Mouse (Mus musculus) urinary bladder, postnatal 0 days (tissue): Measurements from ENCODE around the gene Dst. TPM values are rescaled to one million over a fixed set of nuclear protein-coding genes. Genes with fewer than 3 reads are reported as not detected.

Experiments
- microRNA-seq: library from miRNA; unstranded; fragments of <30 nt; microRNA quantifications from one replicate; pipeline ENCODE4, GENCODE M21; 2016
- polyA plus RNA-seq: library from polyadenylated mRNA; unstranded; fragments of >200 nt; fragmentation: Nextera tagmentation; extraction: Ambion mirVana; gene quantifications from 2 replicates; pipeline ENCODE4 v1.2.1, GENCODE M21; 2015

The Dst gene
- 22.1 and 24.2 TPM in 2 replicates for polyA plus RNA-seq

GRCm38 (mm10) chr1:33908191-33908962 is at the start of gene Dst:
TSS of gene Dst (plus strand) at chr1:33908225.

DNA sequence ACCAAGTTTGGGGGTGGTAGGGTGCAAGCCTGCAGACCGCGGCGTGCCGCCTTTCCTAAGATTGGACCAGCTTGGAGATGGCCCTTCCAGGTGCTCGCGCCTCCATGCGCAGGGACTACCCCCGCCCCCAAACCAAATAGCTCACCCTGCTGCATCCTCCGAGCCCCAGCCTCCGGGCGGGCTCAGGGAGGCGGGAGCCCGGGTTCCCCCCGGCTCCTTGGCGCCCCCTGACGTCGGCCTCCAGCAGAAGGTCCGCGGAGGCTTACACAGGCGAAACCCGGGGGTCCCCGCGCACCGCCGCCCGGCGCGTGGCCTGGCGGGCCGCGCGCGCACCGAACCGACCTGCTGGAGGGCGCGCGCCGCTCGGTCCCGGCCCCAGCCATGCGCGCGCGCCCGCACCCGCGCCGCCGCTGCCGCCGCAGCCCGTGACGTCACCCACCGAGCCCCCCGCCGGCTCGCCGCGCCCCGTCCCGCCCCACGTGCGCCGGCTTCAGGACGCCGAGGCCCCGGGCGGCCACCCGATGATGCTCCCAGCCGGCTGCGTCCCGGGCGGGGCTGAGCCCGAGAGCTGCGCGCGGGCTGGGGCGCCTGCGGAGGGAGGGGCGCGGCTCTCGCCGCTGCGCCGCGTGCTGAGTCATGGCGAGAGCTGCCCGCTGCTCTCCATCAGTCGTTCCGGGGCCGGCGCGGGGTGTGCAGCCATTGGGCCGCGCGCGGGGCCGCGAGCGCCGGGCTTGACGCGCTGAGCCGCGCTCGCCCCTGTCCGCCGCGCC is 419 bp upstream of the Dst start, which contains the start of gene Bend6:
Gene Bend6, minus strand, starts transcription at position 396 of the 770 bp plus-strand sequence.

Small RNA genes within 50 kb of the gene (microRNA-seq; reads per million reads assigned to microRNA genes)
- gene Mir6896, result not detected

Other genes starting within 250 kb of the Dst start
- gene Prim2, start 238.4 kb upstream of the Dst start, polyA plus RNA-seq, result 10.0 and 13.1 TPM in 2 replicates
- gene Rab23, start 188.3 kb upstream of the Dst start, polyA plus RNA-seq, result 19.1 and 22.7 TPM in 2 replicates
- gene Bag2, start 150.4 kb upstream of the Dst start, polyA plus RNA-seq, result 153 and 188 TPM in 2 replicates
- gene Zfp451, start 93.6 kb upstream of the Dst start, polyA plus RNA-seq, result 12.2 and 14.0 TPM in 2 replicates
- 0.84 and 1.1 TPM in 2 replicates for gene Bend6, start 409 bp upstream of the Dst start, polyA plus RNA-seq